Mouse (Mus musculus) stomach, embryonic 16.5 days (tissue): ENCODE data around the gene Slc19a2. TPM values are rescaled to one million over a fixed set of nuclear protein-coding genes. Genes with fewer than 3 reads are reported as not detected.

Source experiments
- ATAC-seq: fragments of 200-750 bp; cut with Nextera tagmentation; 2 replicates; pipeline ENCODE4 v1.8.0; 2017; ENCODE audit warnings: moderate number of reproducible peaks, moderate TSS enrichment; ENCODE audit not compliant: insufficient read depth, low FRiP score
- H3K27ac ChIP-seq: fragments of 300-500 bp; sonication (generic); 2 replicates; pipeline ENCODE4 v1.5.1; 2014; ENCODE audit warnings: low read length
- H3K27me3 ChIP-seq: fragments of 300-500 bp; sonication (generic); 2 replicates; pipeline ENCODE4 v1.6.1; 2014; ENCODE audit warnings: low read length, control low read depth, mixed read lengths; ENCODE audit not compliant: control insufficient read depth, insufficient read depth
- H3K36me3 ChIP-seq: fragments of 300-500 bp; sonication (generic); 2 replicates; pipeline ENCODE4 v1.6.1; 2014; ENCODE audit warnings: low read length; ENCODE audit not compliant: control insufficient read depth, insufficient read depth
- H3K4me1 ChIP-seq: fragments of 300-500 bp; sonication (generic); 2 replicates; pipeline ENCODE4 v1.6.1; 2014; ENCODE audit warnings: low read length, control low read depth, mixed read lengths; ENCODE audit not compliant: control insufficient read depth, insufficient read depth
- H3K4me2 ChIP-seq: fragments of 300-500 bp; sonication (generic); 2 replicates; pipeline ENCODE4 v1.6.1; 2014; ENCODE audit warnings: low read depth, low read length, mixed read lengths
- H3K4me3 ChIP-seq: fragments of 300-500 bp; sonication (generic); replicated peaks from 2 replicates; pipeline ENCODE4 v1.5.1; 2014; ENCODE audit warnings: mild to moderate bottlenecking, low read length
- H3K9ac ChIP-seq: fragments of 300-500 bp; sonication (generic); 2 replicates; pipeline ENCODE4 v1.6.1; 2014; ENCODE audit warnings: low read length
- H3K9me3 ChIP-seq: fragments of 300-500 bp; sonication (generic); replicated peaks from 2 replicates; pipeline ENCODE4 v1.6.1; 2016; ENCODE audit warnings: low read length, control low read depth; ENCODE audit not compliant: control insufficient read depth
- WGBS: fragments of 180-500 bp; shearing (Covaris S2); extraction: QIAGEN DNeasy Blood & Tissue Kit; methylation state at CpG from one replicate; pipeline ENCODE4 v1.1.7; 2014; 5-methylcytosine and 5-hydroxymethylcytosine counted together
- polyA plus RNA-seq: library from polyadenylated mRNA; unstranded; fragments of >200 nt; fragmentation: Nextera tagmentation; extraction: Ambion mirVana; gene quantifications from 2 replicates; pipeline ENCODE4 v1.2.1, GENCODE M21; 2015

The Slc19a2 gene
- polyA plus RNA-seq, 1 experiment from 2014 or later, result 15.9 TPM

GRCm38 (mm10) chr1:164247971-164248370 lies 875 bp upstream of the Slc19a2 start:
- Histone ChIP-seq H3K9ac (peak overlapping the region; percentile 78), H3K4me1 (peaks cover 16% of the 10 kb centered on the region), H3K4me2 (peak overlapping the region; percentile 62), H3K9me3 (no peaks in the 10 kb centered on the region), H3K36me3 (no peaks in the 10 kb centered on the region), H3K4me3 (peak overlapping the region; percentile 61), H3K27me3 (no peaks in the 10 kb centered on the region), H3K27ac (peak overlapping the region; percentile 25)
- 19% methylated on average over 10 of the region's 10 CpGs for WGBS
- ATAC-seq, result no peak

GRCm38 (mm10) chr1:164249332-164249711 lies 476 bp downstream of the Slc19a2 start:
- H3K4me2 ChIP-seq, result peak overlapping the region; percentile 75
- H3K4me1 ChIP-seq, result peaks cover 16% of the 10 kb centered on the region
- H3K27me3 ChIP-seq, result no peaks in the 10 kb centered on the region
- H3K27ac ChIP-seq, result peak overlapping the region; percentile 54
- H3K4me3 ChIP-seq, result peak overlapping the region; percentile 61
- WGBS, result under 1% methylated on average over 33 of the region's 33 CpGs
- H3K36me3 ChIP-seq, result no peaks in the 10 kb centered on the region
- H3K9me3 ChIP-seq, result no peaks in the 10 kb centered on the region
- ATAC-seq, result peak; percentile 0; the same call in 1 of the 2 replicates
- H3K9ac ChIP-seq, result peak overlapping the region; percentile 80

GRCm38 (mm10) chr1:164250391-164251150 lies 1.7 kb downstream of the Slc19a2 start:
- H3K9ac ChIP-seq, result peak overlapping the region; percentile 80
- no peaks in the 10 kb centered on the region for H3K36me3 ChIP-seq
- H3K27ac ChIP-seq, result no peak overlapping the region
- ATAC-seq, result no peak
- peaks cover 16% of the 10 kb centered on the region for H3K4me1 ChIP-seq
- H3K9me3 ChIP-seq, result no peaks in the 10 kb centered on the region
- peak overlapping the region; percentile 75 for H3K4me2 ChIP-seq
- WGBS, result 46% methylated on average over 8 of the region's 8 CpGs
- no peaks in the 10 kb centered on the region for H3K27me3 ChIP-seq
- H3K4me3 ChIP-seq, result peak overlapping the region; percentile 61

- WGBS, result 92% methylated on average over 1 of the region's 1 CpGs
- Histone ChIP-seq H3K4me1 (peaks cover 16% of the 10 kb centered on the region), H3K27me3 (no peaks in the 10 kb centered on the region), H3K4me3 (no peak overlapping the region), H3K9me3 (no peaks in the 10 kb centered on the region), H3K27ac (no peak overlapping the region), H3K36me3 (no peaks in the 10 kb centered on the region), H3K4me2 (peak overlapping the region; percentile 75; the same call in 1 of the 2 replicates), H3K9ac (no peak overlapping the region)
- ATAC-seq, result no peak
Measured at GRCm38 (mm10) chr1:164251438-164251837, 2.6 kb downstream of the Slc19a2 start.

GRCm38 (mm10) chr1:164252551-164252950 lies 3.7 kb downstream of the Slc19a2 start:
- no peak for ATAC-seq
- no peak overlapping the region for H3K9ac ChIP-seq
- 41% methylated on average over 5 of the region's 5 CpGs for WGBS
- no peak overlapping the region for H3K4me3 ChIP-seq
- H3K27me3 ChIP-seq, result no peaks in the 10 kb centered on the region
- H3K27ac ChIP-seq, result no peak overlapping the region
- peaks cover 16% of the 10 kb centered on the region for H3K4me1 ChIP-seq
- 0 out of 2 replicates have a peak, but pooled peaks cover 7% of the 10 kb centered on the region for H3K36me3 ChIP-seq
- no peaks in the 10 kb centered on the region for H3K9me3 ChIP-seq
- peak overlapping the region; percentile 6; the same call in 1 of the 2 replicates for H3K4me2 ChIP-seq

GRCm38 (mm10) chr1:164254836-164255235 lies 6.0 kb downstream of the Slc19a2 start:
- Histone ChIP-seq H3K4me3 (no peak overlapping the region), H3K9me3 (no peaks in the 10 kb centered on the region), H3K27ac (no peak overlapping the region), H3K4me2 (no peak overlapping the region), H3K27me3 (no peaks in the 10 kb centered on the region), H3K9ac (no peak overlapping the region), H3K4me1 (peaks cover 11% of the 10 kb centered on the region), H3K36me3 (0 out of 2 replicates have a peak, but pooled peaks cover 7% of the 10 kb centered on the region)
- no peak for ATAC-seq
- 67% methylated on average over 3 of the region's 3 CpGs for WGBS

- no peak overlapping the region for H3K4me2 ChIP-seq
- ATAC-seq, result peak; percentile 60; the same call in 1 of the 2 replicates
- WGBS, result 68% methylated on average over 16 of the region's 16 CpGs
Measured at GRCm38 (mm10) chr1:164260171-164261028, 11.6 kb downstream of the Slc19a2 start.

GRCm38 (mm10) chr1:164261553-164261952 lies 12.7 kb downstream of the Slc19a2 start:
- no peak for ATAC-seq
- H3K9me3 ChIP-seq, result no peaks in the 10 kb centered on the region
- H3K4me2 ChIP-seq, result no peak overlapping the region
- 88% methylated on average over 7 of the region's 7 CpGs for WGBS
- H3K4me3 ChIP-seq, result no peak overlapping the region
- H3K4me1 ChIP-seq, result no peaks in the 10 kb centered on the region
- H3K27me3 ChIP-seq, result no peaks in the 10 kb centered on the region
- H3K27ac ChIP-seq, result no peak overlapping the region
- no peak overlapping the region for H3K9ac ChIP-seq
- peaks cover 16% of the 10 kb centered on the region; the same call in 1 of the 2 replicates for H3K36me3 ChIP-seq

More at GRCm38 (mm10) chr1:164260171-164261028, 11.6 kb downstream of the Slc19a2 start:
- Histone ChIP-seq H3K36me3 (peaks cover 16% of the 10 kb centered on the region; the same call in 1 of the 2 replicates), H3K27me3 (no peaks in the 10 kb centered on the region), H3K4me3 (no peak overlapping the region), H3K4me1 (no peaks in the 10 kb centered on the region), H3K9me3 (no peaks in the 10 kb centered on the region), H3K9ac (no peak overlapping the region), H3K27ac (peak overlapping the region; percentile 58; the same call in 1 of the 2 replicates)

GRCm38 (mm10) chr1:164270941-164271340 lies 22.1 kb downstream of the Slc19a2 start:
- H3K27ac ChIP-seq, result no peak overlapping the region
- H3K4me3 ChIP-seq, result no peak overlapping the region
- WGBS, result 76% methylated on average over 7 of the region's 7 CpGs
- H3K4me2 ChIP-seq, result no peak overlapping the region
- ATAC-seq, result no peak
- no peak overlapping the region for H3K9ac ChIP-seq
- no peaks in the 10 kb centered on the region for H3K4me1 ChIP-seq
- H3K27me3 ChIP-seq, result no peaks in the 10 kb centered on the region
- H3K9me3 ChIP-seq, result no peaks in the 10 kb centered on the region
- H3K36me3 ChIP-seq, result no peaks in the 10 kb centered on the region
